Mouse (Mus musculus): ENCODE results near the gene Ephb2.

DNA sequence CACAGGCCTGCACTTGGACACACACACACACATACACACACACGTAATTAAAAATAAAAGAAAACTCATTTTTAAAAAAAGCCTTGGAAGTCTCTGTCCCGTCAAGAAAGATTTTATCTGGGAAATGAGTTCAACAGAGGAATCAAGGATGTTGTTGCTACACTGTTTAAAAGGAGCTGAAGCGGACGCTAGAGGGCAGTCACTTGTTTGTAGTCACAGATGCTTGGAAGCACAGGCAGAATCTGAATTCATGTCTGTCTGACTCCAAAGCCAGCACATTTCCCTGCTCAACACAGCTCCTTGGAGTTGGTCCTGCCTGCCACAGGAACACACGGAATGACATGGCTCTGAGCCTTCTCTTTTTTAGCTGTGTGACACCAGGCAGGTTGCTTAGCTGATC lies 42.8 kb upstream of the Ephb2 start:
- TF ChIP-seq CTCF (IDR thresholded peaks at IDR 0.05; ENCODE audit: extremely low read depth, insufficient read length, insufficient replicate concordance, low read depth, low read length): no peak
- no peak for TF ChIP-seq POLR2A (IDR thresholded peaks at IDR 0.05; ENCODE audit: low read depth, low read length)

Measured in small intestine, adult 2 months (tissue).